ENCODE assay signal across 8 mouse cellular contexts in genomic region chr4:62693839-62694238, GRCm38 (mm10).
A peak's percentile ranks its signal among the peaks of the same experiment; 100 is the strongest.
DNase-seq lines count a peak whose midpoint lies in the region; ATAC-seq and TF ChIP-seq lines count a peak whose summit lies in the region.

No protein-coding gene starts in this region.

- DNase-seq in cerebellum, adult 11-12 months = peak; percentile 32
- DNase-seq in ovary, postnatal 36 days (ENCODE audit: low spot score) = peak; percentile 68
- no peak for DNase-seq in ovary, postnatal 10 days (ENCODE audit: low spot score)
- DNase-seq in kidney, postnatal 14 days = peak; percentile 67

- no peak overlapping the region for H3K9ac ChIP-seq in midbrain, embryonic 13.5 days (replicated peaks)

- no peak overlapping the region for H3K4me2 ChIP-seq in midbrain, embryonic 13.5 days (replicated peaks)

- no peak for ATAC-seq in cerebellum, adult (ENCODE audit: insufficient number of reproducible peaks, low FRiP score, low TSS enrichment)
- ATAC-seq in midbrain, embryonic 13.5 days = 0 out of 2 replicates have a peak, but pooled peaks have one; percentile 20
- no peak for ATAC-seq in monocyte, adult 5-6 weeks (replicated peaks; ENCODE audit: insufficient number of reproducible peaks, low FRiP score, low TSS enrichment, poor library complexity, severe bottlenecking)

- H3K27ac ChIP-seq in embryonic fibroblast, embryonic 13.5 days (ENCODE audit: insufficient read depth, low read length) = no peak overlapping the region
- no peak overlapping the region for H3K27ac ChIP-seq in midbrain, embryonic 13.5 days

- H3K4me3 ChIP-seq in embryonic fibroblast, embryonic 13.5 days (ENCODE audit: insufficient read depth, low read length) = no peak overlapping the region
- no peak overlapping the region for H3K4me3 ChIP-seq in midbrain, embryonic 13.5 days (replicated peaks)

- no peaks in the 10 kb centered on the region; the same call in 1 of the 2 replicates for H3K4me1 ChIP-seq in embryonic fibroblast, embryonic 13.5 days (ENCODE audit: control insufficient read depth, insufficient read depth, low read length)
- H3K4me1 ChIP-seq in midbrain, embryonic 13.5 days (replicated peaks) = peaks cover 45% of the 10 kb centered on the region

- no peak for TF ChIP-seq POLR2A in embryonic fibroblast, embryonic 13.5 days (IDR thresholded peaks at IDR 0.05; ENCODE audit: low read depth, low read length)

- no peaks in the 10 kb centered on the region for H3K27me3 ChIP-seq in midbrain, embryonic 13.5 days

- 46% methylated on average over 10 of the region's 10 CpGs for WGBS in midbrain, embryonic 13.5 days

- H3K36me3 ChIP-seq in midbrain, embryonic 13.5 days = peaks cover 47% of the 10 kb centered on the region

- 0 out of 2 replicates have a peak, but pooled peaks have one; percentile 26 for TF ChIP-seq CTCF in embryonic fibroblast, embryonic 13.5 days (IDR thresholded peaks at IDR 0.05; ENCODE audit: borderline replicate concordance, insufficient read depth, low read length)

- no peaks in the 10 kb centered on the region for H3K9me3 ChIP-seq in midbrain, embryonic 13.5 days
